Mouse (Mus musculus) testis, postnatal 10 days (tissue): ENCODE measurements around the gene Zfp260.
"Not testable (repeated sequence)": the region's sequence is repeated elsewhere in the genome, so short reads cannot be mapped to it uniquely, and the experiment has no call there.

Source experiments
- DNase-seq: peaks from one replicate; pipeline ENCODE4 v3.0.0; 2021; ENCODE audit warnings: low spot score

Zfp260 gene

DNA sequence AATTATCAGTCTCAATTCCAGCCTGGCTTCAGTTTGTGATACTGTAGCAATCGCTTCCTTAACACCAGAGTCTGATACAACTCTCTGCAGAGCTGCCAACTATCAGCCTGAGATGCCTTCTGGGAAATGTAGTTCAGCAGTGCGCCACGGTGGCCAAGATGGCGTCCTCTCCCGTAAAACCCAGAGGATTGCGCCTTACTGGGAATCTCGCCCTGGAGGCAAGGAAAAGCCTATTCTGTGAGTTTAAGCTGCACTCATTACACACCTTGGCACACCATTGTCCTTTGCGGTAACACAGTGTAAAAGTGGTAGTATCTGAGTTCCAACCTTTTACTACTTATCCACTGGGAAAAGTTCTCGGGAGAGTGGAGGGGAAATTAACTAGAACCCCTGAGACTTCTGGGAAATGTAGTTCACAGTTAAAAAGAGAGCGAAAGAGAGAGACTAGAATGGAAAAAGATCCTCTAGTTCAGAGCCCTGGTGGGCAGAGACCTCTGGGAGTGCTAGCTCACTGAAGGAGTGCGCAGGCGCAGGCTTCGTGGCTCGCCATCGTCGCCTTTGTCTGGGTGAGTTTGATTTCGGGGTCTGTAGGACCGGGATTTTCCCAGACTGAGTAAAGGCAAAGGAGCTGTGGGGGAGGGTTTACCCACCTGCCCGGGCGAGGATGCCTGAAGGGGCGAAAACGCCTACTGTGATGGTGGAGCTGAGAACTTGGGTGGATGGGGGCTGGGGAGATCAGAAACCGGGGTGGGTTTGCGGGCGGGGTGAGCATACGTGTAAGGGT lies at the start of gene Zfp260:
TSS of gene Zfp260 (plus strand) at position 132 of the 784 bp plus-strand sequence.
- DNase-seq = peak; percentile 91

DNA sequence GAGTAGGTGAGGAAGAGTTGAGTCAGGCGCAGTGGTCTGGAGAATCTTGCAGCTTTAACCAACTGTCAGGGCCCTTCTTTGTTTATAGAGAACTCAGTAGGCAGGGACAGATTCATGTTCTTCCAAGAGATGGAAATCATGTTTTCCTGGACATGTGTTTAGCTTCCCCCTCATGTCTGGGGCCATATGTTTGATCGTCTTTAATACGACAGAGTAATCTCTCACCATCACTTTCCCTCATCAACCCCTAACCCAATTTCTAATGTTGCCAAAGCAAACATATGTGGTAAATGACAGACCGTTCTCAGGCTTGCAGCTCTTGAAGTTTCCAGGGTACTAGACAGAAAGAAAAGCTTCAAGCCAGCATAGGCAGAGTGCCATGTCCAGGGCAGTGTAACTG lies 46.5 kb upstream of the Zfp260 start:
- no peak for DNase-seq

DNA sequence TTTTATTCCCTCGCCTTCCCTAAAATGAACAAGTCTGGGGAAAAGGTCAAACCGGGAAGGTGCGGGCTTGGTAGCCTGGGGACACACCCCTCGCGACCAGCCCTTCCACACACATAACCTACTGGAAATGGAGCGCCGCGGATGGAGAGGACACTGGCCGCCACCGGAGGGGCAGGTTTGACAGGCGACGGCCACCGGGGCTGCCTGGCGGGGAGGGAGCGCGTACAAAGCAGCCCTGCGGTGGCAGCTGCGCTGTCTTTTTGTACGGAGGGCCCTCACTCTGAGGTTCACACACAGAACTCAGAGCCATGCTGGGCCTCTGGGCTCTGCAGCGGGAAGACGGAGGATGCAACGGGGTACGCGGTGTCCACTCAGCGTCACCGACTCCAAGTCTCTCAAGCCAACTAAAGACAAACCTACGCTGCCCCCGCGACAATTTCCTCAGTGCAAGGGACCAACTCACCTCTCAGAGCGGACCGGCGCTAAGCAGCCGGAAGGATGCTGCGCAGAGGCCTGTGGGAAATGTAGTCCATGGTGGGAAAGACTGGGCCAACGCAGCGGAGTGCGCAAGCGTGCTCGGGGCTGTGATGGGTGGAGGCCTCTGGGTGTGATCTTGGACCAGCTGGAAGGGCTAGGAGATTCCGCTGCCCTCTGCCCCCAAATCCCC lies 43.6 kb upstream of the Zfp260 start, which contains the start of gene Zfp14:
TSS of gene Zfp14 (minus strand) at position 499 of the 667 bp plus-strand sequence.
- DNase-seq = peak; percentile 91

DNA sequence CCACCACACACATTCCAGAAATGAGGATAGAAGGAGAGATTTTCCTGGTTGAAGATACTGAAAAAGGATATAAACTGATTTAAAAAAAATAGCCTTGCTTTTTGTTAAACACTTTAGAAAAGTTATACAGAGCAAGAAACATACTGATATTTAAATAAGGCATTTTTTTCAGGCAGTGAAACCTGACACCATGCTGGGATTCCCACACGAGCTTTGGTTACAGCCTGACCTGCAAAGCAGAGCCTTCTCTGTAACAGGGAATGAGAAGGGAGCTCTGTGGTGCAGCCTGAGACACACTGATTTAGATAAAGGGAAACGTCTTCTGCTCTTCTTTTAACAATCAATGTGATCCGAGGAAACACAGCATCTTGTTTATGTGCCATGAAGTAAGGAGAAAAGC lies 41.0 kb upstream of the Zfp260 start:
- no peak for DNase-seq

DNA sequence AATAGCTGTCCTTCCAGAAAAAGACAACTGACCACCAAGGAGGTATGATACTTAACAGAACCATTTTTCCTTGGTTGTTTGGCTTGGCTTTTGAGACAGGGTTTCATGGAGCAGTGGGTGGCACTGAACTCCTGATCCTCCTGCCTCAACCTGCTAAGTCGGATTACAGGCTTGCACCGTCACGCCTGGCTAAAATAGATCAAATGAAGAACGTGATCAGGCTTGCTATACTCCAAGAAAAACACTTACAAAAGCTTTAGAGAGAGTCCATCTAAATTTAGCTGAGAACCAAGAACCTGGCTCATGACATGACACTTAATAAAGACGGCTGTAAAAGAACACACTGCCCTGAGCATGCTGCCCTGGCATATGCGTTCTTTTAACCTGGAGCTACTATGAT lies 34.2 kb upstream of the Zfp260 start:
- no peak for DNase-seq

DNA sequence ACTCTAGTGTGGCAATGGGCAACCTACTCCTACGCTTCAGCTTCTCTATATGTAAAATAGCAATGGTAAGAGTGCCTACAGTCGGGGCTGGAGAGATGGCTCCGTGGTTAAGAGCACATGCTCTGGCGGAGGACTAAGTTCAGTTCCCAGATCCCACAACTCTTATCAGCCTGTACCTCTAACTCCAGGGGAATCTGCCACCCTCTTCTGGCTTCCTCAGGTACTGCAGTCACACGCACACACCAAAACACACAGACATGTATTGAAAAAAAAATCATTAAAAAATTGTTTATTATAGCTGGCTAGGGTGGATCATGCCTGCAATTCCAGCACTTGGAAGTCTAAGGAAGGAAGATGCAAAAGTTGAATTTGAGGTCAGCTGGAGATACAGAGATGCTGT lies 32.1 kb upstream of the Zfp260 start:
- no peak for DNase-seq

DNA sequence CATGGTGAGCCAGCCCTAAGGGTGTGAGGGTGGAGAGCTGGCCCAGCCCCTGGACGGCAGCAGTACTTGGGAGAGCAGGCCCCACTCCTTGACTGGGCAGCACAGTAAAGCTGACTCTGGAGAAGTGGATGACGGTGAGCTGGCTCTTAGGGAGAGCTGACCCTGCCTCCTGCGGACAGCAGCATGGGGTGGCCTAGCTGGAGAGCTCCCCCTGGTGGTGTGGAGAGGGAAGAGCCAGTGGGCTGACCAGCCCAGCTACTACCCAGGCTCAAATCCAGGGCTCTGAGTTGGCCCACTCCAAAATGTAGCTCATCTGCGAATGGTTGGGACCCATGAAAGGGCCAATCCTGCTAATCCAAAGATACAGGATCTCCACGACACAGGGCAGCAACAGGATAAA lies 30.0 kb upstream of the Zfp260 start:
- DNase-seq = no peak

DNA sequence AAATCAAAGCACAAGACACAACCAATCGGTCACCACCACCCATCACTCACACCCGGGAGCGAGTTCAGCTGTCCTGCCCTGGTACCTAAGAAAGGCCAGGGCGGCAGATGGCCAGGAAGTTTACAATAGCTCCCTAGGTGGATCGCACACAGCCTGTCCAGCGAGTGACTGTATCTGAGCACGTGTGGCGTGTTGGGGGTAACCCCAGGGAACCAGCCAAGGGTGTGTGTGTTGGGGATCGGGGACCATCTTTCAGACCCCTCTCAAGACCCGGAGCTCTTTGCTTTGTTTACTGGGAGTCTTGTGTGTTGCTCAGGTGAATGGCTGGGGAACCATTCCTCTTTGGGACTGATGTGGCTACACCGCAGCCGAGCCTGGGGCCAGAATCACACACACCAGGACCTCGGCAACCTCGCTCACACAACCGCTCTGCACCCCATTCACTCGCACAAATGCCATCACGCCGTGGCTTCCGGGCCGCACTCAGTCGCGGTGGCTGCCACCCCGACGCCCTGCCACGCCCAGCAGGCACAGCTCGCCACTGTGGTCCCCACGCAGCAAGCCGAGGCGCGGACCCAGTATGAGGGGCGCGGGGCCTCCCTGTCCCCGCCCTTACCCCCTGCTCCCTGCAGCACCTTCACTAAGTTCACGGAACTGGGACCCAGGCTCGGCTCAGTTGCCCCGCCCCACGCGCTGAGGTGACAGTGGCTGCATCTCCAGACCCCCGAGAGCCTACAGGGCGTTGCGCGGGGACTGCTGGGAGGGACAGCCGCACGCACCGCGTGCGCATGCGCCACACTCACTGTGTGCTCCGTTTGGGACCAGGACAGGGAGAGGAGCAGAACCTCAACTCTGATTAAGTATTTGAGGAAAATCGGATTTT lies 22.2 kb upstream of the Zfp260 start, which contains the start of gene Zfp82:
TSS of gene Zfp82 (minus strand) at position 755 of the 883 bp plus-strand sequence.
- peak; percentile 81 for DNase-seq

DNA sequence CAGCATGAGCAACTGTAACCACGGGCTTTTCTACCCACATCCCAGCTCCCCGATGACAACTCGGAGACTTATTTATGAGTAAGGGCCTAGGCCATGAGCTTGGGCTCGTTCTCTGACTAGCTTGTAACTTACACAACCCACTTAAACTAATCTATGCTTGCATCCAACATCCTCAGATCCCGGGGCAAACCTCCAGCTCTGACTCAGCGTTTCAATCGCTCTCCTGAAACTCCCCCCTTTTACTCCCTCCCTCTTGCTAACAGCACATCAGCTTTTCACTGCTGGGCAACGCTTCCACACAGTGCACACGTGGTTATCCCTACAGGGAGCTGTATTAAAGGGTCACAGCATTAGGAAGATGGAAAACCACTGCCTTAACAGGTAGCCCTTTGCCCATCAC lies 8.1 kb upstream of the Zfp260 start:
- DNase-seq = no peak

DNA sequence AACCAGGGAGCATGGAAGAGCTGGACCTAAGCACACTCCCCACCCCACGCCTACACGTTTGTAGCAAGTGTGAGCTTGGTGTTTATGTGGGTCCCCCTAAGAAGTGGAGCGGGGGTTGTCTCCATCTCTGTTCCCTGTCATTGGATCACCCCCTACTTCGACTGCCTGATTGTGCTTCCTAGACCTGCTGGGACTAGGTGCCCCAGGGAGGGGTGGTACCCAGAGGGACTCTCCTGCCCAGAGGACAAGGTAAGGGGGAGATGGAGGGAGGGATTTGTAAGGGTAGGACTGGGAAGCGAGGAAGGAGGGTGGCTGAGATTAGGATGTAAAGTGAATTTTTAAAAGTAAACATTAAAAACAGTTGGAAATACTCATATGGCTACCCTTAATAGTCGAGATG lies 5.2 kb upstream of the Zfp260 start:
- no peak for DNase-seq

DNA sequence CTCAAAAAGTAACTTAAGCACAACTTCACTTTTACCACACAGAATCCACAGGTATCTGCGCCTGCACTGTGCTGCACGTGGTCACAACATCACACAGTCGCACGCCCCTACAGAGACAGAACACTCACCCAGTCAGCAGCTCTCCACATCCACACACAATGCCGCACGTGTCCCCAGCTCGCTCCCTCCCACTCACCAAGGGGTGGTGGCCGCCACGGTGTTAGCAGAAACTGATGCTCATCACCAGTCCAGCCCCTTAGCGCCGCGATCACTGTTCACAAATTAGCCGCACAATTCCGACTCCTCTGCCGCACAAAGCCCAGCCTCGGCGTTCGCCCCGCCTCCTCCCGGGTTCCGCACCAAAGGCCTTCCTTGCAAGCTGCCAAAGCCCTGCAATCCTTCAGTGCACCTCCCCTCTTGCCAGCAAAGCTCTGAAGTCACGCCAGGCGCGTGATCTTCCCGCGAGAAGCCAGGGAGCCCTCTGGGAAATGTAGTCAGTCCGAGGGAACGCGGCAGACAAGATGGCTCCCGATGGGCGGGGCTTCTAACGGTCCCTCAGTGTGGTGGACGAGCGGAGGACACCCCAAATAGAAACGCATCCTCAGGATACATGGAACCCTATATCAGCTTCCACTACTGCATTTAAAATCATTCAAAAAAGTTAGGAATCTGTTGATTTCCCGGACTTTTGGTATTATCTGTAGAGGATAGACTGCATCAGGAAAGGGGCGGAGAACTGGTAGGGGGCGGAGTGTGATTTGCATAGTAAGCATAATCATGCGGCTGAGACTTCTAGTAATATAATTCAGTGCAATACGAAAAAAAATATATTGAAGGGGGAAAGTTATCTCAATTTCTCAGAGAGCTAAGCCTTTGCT lies 4.2 kb upstream of the Zfp260 start, which contains the start of the genes Gm26920 and Zfp566:
TSS of gene Gm26920 (minus strand) at position 319 of the 878 bp plus-strand sequence.
TSS of gene Zfp566 (minus strand) at position 436 of the 878 bp plus-strand sequence.
- peak; percentile 96 for DNase-seq

DNA sequence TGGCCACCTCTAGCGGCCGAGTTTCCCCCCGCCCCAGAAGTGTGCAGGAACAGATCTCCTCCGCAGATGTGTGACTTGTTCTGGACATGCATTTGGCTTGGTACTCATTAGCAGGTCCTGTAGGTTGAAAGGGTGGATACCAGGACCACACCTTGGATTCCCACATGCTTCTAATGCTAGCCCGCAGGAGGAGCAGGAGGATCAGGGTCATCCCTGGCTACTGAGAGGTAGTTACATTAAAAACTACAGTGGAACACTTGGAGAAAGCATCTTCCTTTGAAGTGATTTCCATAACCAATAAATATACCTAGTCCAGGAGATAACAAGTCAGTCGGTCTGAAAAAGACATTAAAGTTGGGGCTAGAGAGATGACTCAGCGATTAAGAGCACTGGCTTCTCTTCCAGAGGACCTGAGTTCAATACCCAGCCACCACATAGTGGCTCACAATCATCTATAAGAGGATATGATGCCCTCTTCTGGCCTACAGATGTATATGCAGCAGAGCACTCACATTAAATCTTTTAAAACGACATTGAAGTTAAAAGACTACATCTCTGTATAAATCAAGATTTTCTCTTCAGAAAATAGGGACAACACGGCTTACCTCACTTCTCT lies 3.5 kb upstream of the Zfp260 start:
- DNase-seq = no peak

DNA sequence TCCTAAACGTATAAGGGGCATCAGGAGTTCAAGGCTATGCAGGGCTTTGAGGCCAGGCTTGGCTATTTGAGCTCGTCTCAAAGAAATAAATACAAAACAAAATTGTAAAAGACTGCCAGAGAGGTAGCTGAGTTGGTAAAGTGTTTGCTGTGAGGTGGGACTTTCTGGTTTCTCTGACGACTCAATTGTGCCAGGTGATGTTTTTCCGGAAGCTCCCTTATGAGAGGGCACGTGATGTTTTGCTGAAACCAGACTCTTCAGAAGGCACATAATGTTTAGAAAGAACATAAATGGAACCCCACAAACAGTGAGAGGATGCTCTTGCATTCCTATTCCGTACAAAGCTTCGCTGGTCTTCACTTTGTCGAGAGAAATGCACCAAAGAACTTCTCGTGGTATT lies 1.9 kb upstream of the Zfp260 start:
- no peak for DNase-seq

DNA sequence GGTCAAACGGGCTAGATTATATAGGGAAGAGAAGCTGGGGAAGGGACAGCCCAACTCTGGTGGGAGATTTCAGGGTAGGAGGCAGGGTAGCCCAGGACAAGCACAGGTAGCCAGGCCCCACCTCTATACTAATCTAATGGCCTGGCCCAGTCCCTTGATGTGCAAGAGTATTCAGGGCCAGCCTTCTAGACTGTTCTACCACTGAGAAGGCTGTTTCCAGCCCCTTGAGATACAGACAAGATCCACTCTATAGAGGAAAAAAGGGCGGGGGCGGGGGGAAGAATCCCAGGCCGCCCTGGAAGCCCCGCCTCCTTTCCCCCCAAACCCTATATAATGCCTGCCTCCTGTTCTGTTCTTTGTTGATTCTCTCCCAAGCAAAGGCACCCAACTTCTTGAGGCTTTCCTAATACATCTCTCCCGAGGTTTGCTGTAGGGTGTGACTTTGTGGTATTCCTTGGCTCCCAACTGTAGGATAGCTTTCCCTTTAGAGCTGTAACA lies 610 bp upstream of the Zfp260 start:
- DNase-seq = no peak

DNA sequence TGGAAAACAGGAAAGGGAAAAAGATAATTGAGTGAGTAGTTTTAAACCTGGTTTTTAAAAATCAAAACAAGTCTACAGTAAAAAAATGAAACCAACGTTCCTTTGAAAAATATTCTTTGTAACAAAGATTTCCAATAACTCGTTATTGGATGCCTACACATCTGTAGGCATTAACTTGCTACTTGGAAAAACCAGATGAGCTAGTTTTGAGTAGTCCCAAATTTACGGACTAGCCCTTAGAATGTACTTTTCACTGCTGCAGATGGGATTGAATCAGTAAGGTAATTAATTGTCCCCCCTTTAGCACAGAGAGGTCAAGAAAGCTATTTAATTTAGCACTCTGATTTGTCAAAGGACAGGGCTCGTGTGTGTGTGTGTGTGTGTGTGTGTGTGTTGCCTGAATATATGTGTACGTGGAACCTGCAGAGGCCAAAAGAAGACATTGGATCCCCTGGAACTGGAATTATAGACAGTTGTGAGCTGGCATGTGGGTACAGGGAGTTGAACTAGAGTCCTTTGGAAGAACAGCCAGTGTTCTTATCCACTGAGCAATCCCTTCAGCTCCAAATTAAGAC lies 1.1 kb downstream of the Zfp260 start:
- DNase-seq = no peak

DNA sequence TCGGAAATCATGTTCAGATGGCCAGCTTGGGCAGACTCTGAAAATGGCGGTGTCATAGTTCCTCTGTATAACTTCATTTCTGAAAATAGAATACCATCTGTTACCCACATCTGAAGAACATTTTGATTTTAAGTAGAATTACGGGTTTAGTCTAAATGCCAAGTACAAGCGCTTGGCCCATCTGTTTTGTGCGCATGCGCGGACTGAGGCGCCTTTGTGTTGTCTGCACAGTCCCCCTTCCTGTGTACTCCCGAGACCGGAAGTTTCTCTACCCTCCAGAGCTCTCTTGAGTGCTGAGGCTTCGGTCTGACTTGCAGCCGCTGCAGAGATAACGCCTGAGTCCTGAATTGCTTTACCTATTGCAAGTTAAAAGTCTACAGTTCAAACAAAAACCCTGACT lies 4.7 kb downstream of the Zfp260 start:
- DNase-seq = no peak

DNA sequence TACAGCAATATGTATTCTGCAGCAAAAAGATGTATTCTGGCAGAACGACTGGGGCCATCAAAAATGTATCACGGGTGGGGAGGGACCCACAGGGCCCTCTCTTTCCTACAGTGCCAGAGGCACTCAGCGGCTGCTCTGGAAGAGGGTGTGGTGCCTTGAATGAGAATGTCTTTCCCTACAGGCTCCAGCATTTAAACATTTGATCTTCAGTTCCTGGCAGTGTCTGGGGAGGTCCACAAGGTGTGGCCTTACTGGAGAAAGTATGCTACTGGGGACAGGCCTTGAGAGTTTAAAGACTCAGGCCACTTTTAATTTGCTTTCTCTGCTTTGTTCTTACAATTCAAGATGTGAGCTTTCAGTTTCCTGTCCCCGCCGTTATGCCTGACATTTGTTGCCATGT lies 21.5 kb downstream of the Zfp260 start:
- no peak for DNase-seq

DNA sequence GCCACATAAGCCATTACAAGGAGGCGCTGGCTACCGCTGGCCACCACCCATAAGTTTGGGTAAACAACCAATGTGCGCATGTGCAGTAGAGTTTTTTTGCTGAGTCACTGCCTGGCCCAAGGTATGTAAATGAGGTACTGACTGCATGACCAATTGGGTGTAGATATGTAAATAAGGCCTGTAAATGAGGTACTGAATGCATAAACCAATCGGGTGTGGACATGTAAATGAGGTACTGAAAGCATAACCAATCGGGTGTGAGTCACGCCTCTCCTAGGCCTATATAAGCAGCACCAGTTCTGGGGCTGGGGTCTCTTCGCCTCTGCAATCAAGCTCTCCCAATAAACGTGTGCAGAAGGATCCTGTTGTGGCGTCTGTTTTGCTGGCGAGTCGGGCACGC lies 23.4 kb downstream of the Zfp260 start:
- not testable (repeated sequence) for DNase-seq

DNA sequence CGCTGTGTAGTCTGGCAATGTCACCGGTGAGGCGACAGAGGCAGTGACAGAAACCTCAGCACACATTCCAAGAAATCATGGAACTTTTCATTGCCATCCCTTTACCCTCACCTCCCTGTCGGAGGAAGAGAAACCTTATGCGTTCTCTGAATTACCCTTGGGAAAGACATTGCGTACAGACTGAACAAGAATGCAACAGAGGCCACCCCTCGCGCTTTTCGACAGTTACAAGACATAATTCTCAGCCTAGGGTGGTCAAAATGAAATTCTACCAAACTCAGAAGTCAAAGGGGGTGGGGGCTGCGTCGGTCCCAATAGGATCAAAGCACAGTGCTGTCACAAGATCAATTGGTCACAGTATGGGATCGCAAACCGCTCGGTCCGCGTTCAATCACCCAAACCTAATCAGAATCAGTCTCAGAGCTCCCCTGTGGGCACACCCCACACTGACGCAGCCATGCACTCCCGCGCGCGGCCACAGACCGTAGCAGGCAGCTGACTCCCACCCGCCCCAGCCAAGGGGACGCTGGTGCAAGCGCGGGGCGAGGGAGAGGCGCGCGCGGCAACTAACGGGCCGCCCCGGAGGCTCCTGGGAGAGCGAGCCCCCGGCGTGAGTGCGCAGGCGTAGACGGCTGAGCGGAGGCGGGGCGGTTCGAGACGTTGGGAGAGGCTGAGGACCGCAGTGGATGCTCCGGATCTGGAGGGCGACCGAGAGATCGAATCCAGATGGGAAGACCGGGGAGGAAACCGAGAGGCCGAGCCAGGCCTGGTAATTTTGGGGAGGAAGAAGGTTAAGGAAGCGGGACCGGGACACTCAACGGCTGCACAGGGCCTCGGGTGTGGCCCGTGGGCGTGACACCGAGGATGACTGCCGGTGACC lies 27.0 kb downstream of the Zfp260 start, which contains the start of gene Zfp382:
TSS of gene Zfp382 (plus strand) at position 635 of the 880 bp plus-strand sequence.
- peak; percentile 92 for DNase-seq
